Mouse (Mus musculus) embryo, embryonic 10 days (tissue): ENCODE data around the gene Arih2.
A peak's percentile ranks its signal among the peaks of the same experiment; 100 is the strongest.

ENCODE experiments used
- DNase-seq: peaks from one replicate; pipeline ENCODE4 v3.0.0-alpha.2; 2015; ENCODE audit warnings: low spot score

The Arih2 gene

GRCm38 (mm10) chr9:108579344-108579690 is 69.9 kb downstream of the Arih2 start:
- DNase-seq: no peak

GRCm38 (mm10) chr9:108578545-108579343 is 70.4 kb downstream of the Arih2 start, which contains the start of gene Wdr6:
Wdr6 (minus strand) TSS chr9:108578739.
- DNase-seq: peak; percentile 98

- DNase-seq: peak; percentile 63
Measured at GRCm38 (mm10) chr9:108577934-108578544, 71.1 kb downstream of the Arih2 start.

DNA sequence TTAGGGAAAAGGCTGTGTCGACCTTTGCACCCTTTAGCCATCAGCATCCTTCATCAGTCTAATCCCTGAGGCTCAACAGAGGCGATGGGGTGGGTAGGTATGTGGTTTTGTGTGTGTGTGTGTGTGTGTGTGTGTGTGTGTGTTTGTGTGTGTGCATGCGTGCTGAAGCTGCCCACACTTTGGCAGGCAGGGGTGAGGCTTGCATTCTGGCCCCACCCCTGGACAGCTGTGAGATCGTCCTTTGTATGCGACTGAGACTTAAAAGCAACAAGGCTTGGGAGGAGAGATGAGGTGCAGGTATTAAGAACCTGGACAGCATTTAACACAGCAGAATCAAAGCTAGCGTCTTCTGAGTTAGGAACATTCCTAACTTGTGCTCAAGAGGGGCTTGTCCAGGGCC is 72.2 kb downstream of the Arih2 start:
- no peak for DNase-seq

DNA sequence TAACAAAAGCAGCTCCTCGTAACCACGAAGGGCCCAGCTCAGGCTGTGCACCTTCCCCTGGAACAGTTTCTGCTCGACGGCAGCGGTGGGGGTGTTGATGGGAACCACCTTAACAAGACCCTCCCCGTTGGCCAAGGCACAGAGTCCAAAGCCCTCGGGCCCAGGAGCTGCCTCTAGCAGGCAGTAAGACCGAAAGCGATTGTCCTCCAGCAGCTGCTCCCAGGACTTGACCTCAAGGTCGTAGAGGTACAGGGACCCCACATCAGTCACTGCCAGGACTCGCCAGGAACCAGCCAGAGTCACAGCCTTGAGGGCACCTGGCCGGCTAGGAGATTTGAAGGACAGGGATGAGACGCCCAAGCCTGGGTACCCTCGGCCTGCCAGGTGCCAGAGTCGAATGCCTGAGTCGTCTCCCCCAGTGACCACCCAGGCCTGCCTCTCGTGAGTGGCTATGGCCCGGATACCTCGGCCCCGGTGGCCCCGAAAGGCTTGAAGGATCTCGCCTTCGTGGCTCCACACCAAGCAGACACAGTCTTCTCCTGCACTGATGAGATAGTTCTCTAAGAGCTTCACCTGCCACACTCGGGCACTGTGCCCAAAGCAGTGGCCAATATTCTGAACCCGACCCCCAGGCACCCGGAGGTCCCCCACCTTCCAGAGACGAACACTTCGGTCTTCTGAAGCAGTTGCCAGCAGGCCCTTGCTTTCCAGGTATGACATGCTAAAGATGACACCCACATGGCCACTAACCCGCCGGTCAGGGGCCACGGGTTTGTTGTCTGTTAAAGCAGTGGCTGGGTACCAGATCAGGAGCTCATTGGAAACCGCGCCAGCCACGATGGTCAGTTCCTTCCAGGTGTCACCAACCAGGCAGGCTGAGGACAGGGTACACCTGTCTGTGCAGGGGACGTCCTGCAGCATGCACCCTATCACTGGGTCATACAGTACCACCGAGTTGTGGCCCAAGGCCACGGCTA is 73.6 kb downstream of the Arih2 start:
- no peak for DNase-seq

GRCm38 (mm10) chr9:108574921-108575320 is 74.3 kb downstream of the Arih2 start:
- no peak for DNase-seq

GRCm38 (mm10) chr9:108573774-108574690 is 75.2 kb downstream of the Arih2 start:
- DNase-seq: peak; percentile 75

GRCm38 (mm10) chr9:108572321-108572720 is 76.9 kb downstream of the Arih2 start:
- no peak for DNase-seq

DNA sequence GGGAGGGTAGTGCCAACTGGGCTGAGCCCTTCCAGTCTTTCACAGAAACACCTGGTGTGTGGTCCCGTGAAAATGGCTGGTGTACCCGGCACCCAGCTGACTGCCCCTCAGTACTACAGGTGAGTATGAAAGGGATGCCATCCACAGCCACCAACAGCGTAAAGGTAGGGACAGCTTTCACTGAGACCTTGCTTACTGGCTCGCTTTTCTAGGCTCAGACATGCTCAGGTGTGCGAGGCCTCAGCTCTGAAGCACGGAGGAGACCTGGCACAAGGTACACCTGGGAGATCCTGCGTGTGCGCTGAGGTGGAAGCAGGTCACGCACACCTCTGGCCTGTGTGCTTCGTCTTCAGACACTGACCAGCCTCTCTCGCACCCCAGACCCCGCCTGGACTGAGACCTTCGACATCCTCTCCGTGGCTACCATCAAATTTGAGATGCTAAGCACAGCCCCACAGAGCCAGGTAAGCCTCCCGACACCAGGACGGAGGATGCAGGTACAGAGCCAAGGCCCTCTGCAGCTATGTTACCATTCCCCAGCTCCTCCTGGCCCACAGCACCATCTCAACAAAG is 77.7 kb downstream of the Arih2 start:
- DNase-seq: no peak

DNA sequence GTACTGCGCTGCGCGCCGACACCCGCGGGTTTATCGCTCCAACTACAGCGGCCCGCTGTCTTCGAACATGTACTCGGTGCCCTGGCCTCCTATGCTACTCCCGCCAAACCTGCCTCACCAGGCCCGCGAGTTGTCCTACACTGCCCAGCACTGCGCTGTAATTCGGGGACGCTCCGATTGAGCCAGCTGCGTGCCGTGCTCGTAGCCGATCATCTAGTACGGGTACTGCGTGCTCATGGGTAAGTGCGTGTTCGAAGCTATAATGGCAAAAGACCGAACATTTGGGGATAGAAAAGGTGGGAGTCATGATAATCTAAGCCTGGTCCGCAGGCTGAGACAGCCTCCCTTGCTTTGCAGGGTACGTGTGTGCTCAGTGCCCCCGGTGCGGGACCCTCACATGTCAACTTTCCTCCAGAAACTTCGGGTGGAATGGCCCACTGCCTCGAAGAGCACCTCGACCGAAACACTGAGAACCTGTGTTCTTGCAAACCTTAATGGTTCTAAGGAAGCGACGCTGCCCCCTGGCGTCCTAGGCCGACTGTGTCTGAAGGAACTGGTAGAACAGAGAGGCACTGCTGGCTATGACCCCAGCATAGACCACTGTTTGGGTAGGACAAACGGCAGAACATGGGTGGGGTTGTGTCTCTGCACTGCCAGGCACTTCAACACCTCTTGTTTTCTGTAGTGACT is 78.8 kb downstream of the Arih2 start:
- peak; percentile 92 for DNase-seq

DNA sequence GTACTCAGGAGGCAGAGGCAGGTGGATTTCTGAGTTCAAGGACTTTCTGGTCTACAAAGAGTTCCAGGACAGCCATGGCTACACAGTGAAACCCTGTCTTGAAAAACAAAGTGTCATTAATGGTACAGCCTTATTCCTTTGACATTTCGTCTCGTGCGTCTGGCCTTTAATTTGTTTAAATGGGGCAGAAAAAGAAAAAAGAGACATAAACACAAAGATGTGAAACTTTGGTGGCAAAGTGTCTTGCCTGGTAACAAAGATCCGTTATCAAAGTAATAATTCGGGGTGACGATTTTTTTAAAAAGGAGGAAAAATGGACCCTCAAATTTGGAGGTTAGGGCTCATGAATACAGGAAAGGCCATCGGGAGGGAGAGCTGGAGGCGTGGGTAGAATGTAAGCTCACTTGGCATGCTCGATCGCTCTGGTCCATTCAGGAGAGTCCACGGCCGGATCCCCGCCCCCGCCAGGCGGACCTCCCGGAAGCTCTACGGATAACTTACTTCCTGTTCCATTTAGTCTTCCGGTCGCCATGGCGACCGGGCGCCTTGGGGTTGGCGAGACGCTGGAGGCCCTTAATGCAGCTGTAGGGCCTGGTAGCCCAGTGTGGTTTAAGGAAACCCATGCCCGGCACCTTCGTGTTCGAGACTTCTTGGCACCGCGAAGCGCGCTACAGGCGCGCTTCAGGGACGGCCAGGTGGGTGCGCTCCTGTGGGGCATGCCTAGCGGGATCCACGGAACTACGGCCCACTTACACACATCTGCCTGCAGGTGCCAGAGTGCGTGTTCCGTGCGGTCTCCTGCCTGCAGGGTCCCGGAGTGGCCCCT is 79.6 kb downstream of the Arih2 start, which contains the start of gene Dalrd3:
TSS of gene Dalrd3 (plus strand) at position 506 of the 826 bp plus-strand sequence.
- DNase-seq: peak; percentile 92

DNA sequence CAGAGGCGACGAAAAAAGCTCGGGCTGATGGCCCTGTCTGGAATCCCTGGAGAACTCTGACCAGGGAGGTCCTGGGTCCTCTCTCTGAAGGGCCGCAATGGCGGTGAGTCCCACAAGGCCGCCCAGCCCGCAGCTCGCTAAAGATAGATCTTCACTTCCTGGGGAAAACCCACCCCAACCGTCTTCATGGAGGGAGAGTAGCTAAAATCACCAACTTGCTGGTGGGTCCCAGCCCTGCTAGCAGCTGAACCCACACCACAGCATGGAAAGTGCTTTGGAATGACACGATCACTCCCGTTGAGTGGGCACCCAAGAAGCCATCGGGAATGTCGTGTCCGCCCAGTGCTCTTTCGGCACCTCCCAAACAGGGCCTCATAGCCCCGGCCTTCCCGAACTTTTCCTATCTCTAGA is 80.7 kb downstream of the Arih2 start:
- no peak for DNase-seq

DNA sequence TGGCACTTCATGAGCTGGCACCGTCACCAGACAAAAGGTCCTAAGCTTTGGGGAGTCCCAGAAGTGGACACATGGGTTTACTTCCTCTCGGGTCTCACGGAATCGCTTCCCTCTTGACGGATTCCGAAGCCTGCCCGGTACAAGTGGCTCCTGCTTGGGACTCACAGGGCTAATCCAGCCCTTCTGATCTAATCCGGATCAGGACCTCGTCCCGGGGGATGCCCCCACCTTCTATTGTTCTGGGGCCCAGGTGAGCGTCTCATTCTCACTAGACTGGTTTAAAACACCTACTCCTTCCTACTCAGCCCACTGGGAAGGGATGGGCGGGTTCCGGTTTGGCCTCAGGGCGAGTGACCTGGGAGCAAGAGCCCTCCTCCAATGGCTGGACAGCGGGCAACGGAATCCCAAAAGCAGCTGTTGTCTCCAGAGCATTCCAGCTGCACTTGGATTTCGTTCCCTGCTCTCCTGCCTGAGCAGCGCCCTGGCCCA is 81.2 kb downstream of the Arih2 start:
- DNase-seq: no peak

DNA sequence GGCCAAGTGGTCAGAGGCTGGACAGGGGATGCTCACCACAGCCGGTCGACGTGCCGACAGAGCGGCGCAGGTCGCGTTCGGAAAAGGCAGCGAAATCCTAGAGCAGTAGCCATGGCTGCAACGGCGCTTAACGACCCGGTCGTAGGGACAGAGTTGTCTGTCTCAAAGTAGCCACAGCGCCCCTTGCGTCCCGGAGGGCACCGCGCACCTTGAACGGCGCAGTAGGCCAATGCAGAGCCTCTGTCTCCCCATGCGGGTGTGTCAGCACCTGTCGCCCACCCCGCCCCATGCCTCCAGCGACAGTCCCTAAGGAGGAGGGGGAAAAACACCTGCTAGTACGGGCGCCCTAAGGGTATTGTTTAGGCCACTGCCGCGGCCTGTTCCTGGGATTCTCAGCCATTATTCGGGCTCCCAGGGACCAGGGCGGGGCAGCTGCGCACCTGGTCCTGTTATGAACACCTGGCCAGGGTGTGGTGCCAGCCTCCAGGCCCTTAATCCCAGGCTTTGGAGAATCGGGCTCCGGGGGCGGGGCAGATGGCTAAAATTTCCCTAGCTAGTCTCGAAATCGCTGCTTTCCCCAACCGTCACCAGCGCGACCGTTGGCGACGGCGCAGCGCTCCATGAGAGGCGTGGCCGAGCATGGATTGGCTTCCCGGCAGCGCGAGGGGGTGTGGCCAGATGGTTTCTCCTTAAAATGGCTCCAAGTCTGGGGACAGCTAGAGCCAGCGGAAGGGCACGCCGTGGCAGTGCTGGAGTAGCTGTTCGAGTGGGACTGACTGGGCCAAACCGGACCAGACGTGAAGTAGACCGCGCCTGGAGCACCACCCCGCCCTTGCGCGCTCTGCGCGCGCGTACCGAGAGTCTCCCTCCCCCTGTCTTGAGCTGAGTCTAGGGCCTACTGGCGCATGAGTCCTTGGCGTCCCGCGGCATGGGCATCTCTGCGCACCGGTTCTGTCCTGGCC is 82.1 kb downstream of the Arih2 start, which contains the start of gene Ndufaf3:
TSS of gene Ndufaf3 (minus strand) at position 620 of the 962 bp plus-strand sequence.
- peak; percentile 98 for DNase-seq

DNA sequence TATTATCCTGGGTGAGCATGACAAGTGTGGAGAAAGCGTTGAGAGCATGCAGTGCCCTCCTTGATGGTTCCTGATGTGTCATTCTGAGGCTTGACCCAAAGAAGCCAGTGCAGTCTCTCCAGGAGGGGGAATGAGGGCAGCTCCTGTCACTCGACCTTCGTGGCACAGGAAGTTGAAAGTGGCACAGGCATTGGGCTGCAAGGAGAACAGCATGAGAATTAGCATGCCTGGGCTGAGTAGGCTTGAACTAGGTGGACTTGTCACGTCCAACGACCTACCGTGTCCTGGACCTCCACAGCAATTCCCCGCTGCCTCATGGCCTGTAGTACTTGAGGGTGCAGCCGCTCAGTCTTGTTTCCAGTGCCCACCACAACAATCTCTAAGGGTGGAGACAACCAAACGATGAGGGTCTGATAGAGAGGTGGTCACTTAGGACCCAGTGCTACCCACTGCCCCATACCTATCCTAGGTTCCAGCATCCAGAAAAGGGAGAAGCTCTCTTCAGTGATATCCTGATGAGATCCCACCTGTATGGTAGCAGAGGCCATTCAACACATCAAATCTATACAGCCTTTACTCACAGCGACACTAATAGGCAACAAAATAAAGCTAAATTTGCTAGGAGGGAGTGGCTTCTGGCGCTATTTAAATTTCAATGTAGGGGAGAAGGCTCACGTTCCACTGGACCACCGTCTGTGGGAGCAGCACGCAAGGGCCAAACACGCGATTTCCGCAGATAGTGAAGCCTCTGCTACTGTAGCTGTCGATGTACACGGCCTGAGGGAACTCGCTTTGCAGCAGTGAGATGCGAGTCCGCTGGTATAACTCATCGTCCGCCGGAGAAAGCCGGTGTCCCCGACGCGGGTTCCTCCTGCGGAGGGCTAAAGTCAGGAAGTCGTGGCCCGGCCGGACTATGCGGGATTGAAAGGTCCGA is 83.0 kb downstream of the Arih2 start:
- no peak for DNase-seq

- no peak for DNase-seq
Measured at GRCm38 (mm10) chr9:108564131-108564530, 85.1 kb downstream of the Arih2 start.

- DNase-seq: no peak
Measured at GRCm38 (mm10) chr9:108563671-108564070, 85.5 kb downstream of the Arih2 start.
